Mouse (Mus musculus): ENCODE results near the gene Cdc42bpg. TPM values are rescaled to one million over a fixed set of nuclear protein-coding genes. Genes with fewer than 3 reads are reported as not detected.
"Not testable (repeated sequence)": the region's sequence is repeated elsewhere in the genome, so short reads cannot be mapped to it uniquely, and the experiment has no call there.

Gene Cdc42bpg
- polyA plus RNA-seq, 1 experiment from 2014 or later: 0.64 TPM

DNA sequence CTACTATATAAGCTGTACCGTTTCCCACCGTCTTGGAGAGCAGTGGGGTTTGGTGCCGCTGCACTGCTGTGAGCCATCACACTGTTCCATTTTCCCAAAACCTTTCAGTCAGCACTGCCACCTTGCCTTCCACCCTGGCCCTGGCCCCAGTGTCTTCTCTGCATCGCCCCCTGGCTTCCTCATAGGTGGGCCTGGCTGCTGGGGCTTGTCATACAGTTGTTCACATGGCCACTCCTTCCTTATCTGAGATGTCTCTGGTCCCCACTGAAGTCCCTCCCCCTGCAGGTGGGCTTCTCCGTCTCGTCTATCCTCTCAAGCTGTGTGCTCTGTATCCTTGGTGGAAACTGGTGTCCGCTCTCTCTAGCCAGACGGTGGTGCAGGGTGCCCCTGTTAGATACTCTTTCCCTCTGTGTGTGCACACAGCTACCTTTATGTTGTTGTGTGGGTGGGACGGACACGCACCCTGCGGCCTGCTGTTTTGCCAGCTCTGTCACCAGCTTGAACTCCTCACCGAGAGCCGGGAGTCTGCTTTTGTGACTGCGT is 16.5 kb upstream of the Cdc42bpg start:
- H3K4me2 ChIP-seq (ENCODE audit: low read depth, low read length): no peak overlapping the region
- no peak overlapping the region for H3K4me3 ChIP-seq (ENCODE audit: low read length)
- ATAC-seq (replicated peaks; ENCODE audit: extremely low read depth, insufficient read depth, low FRiP score): no peak
- no peaks in the 10 kb centered on the region for H3K36me3 ChIP-seq (ENCODE audit: control insufficient read depth, insufficient read depth)
- H3K4me1 ChIP-seq (ENCODE audit: control insufficient read depth, insufficient read depth, low read length): peaks cover 31% of the 10 kb centered on the region
- no peak overlapping the region for H3K9ac ChIP-seq (ENCODE audit: low read length)
- no peaks in the 10 kb centered on the region for H3K27me3 ChIP-seq (ENCODE audit: control insufficient read depth, insufficient read depth, low read length)
- 91% methylated on average over 14 of the region's 14 CpGs for WGBS
- no peak overlapping the region for H3K27ac ChIP-seq (ENCODE audit: low read length)
- H3K9me3 ChIP-seq (replicated peaks; ENCODE audit: control insufficient read depth, low read length): no peaks in the 10 kb centered on the region

DNA sequence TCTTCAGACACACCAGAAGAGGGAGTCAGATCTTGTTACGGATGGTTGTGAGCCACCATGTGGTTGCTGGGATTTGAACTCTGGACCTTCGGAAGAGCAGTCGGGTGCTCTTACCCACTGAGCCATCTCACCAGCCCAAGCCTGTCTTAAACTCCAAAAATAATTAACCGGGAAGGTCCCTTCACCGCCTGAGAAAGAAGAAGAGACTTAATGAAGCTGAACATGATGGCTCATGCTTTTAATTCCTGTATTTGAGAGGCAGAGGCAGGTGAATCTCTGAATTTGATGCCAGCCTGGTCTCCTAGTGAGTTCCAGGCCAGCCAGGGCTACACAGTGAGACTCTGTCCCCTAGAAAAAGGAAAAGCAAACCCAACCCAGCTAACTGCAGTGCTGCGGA is 15.5 kb upstream of the Cdc42bpg start:
- H3K36me3 ChIP-seq (ENCODE audit: control insufficient read depth, insufficient read depth); H3K4me3 ChIP-seq (ENCODE audit: low read length); H3K9me3 ChIP-seq (replicated peaks; ENCODE audit: control insufficient read depth, low read length); H3K9ac ChIP-seq (ENCODE audit: low read length); H3K4me2 ChIP-seq (ENCODE audit: low read depth, low read length); ATAC-seq (replicated peaks; ENCODE audit: extremely low read depth, insufficient read depth, low FRiP score); H3K27me3 ChIP-seq (ENCODE audit: control insufficient read depth, insufficient read depth, low read length): not testable (repeated sequence)
- WGBS: 97% methylated on average over 5 of the region's 6 CpGs
- Histone ChIP-seq H3K4me1 (ENCODE audit: control insufficient read depth, insufficient read depth, low read length) (peaks cover 21% of the 10 kb centered on the region), H3K27ac (ENCODE audit: low read length) (peak overlapping the region; percentile 37)

DNA sequence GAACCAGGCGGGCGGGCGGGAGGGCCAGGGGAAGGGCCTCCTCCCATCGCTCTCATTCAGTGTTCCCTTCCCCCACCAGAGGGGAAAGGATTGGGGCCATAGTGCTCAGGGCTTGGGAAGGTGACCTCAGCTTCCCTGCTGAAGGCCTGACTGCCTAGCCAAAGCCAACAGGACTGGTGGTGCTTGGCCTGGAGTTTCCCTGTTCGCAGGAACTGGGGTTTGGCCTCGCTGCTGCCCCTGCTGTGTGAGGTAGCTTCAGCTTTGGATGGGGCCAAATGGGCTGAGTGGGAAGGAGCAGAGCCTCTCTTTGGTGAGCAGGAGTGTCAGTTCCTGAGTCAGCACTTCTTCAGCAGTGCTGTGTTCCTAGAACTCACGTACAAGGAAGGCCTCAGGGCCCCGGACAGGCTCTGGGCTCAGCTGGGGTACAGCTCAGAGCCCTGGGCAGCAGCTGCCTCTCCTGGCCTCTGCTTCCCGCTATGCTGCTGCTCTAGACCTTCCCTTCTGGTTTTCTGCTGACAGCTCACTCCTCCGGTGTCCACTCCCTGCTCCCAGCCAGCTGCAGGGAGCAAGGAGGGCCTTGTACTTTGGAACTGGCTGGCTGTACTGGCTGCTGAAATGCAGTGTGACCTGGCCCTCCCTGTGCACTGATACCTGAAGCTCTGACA is 15.0 kb upstream of the Cdc42bpg start:
- Histone ChIP-seq H3K4me2 (ENCODE audit: low read depth, low read length) (no peak overlapping the region), H3K9me3 (replicated peaks; ENCODE audit: control insufficient read depth, low read length) (no peaks in the 10 kb centered on the region), H3K4me3 (ENCODE audit: low read length) (no peak overlapping the region), H3K27me3 (ENCODE audit: control insufficient read depth, insufficient read depth, low read length) (no peaks in the 10 kb centered on the region), H3K9ac (ENCODE audit: low read length) (peak overlapping the region; percentile 23; the same call in 1 of the 2 replicates), H3K36me3 (ENCODE audit: control insufficient read depth, insufficient read depth) (no peaks in the 10 kb centered on the region; the same call in 1 of the 2 replicates), H3K4me1 (ENCODE audit: control insufficient read depth, insufficient read depth, low read length) (peaks cover 16% of the 10 kb centered on the region), H3K27ac (ENCODE audit: low read length) (peak overlapping the region; percentile 37)
- ATAC-seq (replicated peaks; ENCODE audit: extremely low read depth, insufficient read depth, low FRiP score): peak; percentile 21; the same call in 1 of the 2 replicates
- WGBS: 65% methylated on average over 10 of the region's 10 CpGs

DNA sequence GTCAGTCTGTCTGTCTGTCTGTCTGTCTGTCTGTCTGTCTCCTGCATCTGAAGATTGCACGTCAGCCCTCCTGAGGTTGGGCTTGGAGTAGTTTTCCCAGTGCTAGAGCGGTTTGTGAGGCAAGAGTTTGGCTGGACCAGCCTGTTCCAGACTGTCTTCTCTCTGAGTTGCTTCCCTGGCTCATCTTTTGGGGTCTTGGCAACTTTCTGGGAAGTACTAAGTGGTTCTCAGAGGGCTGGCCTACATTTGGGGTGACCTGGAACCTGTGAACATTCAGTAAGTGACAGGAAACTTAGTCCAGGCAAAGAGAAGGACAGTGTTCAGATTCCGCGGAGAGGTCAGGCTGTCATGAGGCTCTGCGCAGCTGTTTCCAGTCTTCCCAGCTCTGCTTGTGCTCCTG is 14.0 kb upstream of the Cdc42bpg start:
- peaks cover 5% of the 10 kb centered on the region for H3K36me3 ChIP-seq (ENCODE audit: control insufficient read depth, insufficient read depth)

DNA sequence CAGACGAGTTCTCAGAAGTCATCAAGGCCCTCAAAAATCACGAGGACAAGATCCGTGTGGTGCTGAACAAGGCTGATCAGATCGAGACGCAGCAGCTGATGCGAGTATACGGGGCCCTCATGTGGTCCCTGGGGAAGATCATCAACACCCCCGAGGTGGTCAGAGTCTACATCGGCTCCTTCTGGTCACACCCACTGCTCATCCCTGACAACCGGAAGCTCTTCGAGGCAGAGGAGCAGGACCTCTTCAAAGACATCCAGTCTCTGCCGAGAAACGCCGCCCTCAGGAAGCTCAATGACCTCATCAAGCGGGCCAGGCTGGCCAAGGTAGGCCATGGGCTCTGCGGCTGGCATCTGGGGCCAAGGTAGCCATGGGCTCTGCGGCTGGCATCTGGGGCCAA is 12.0 kb upstream of the Cdc42bpg start:
- H3K4me2 ChIP-seq (ENCODE audit: low read depth, low read length): no peak overlapping the region
- H3K4me1 ChIP-seq (ENCODE audit: control insufficient read depth, insufficient read depth, low read length): peaks cover 4% of the 10 kb centered on the region
- ATAC-seq (replicated peaks; ENCODE audit: extremely low read depth, insufficient read depth, low FRiP score): no peak
- H3K27me3 ChIP-seq (ENCODE audit: control insufficient read depth, insufficient read depth, low read length): no peaks in the 10 kb centered on the region
- H3K9ac ChIP-seq (ENCODE audit: low read length): no peak overlapping the region
- WGBS: 91% methylated on average over 17 of the region's 17 CpGs
- H3K4me3 ChIP-seq (ENCODE audit: low read length): no peak overlapping the region
- no peaks in the 10 kb centered on the region for H3K9me3 ChIP-seq (replicated peaks; ENCODE audit: control insufficient read depth, low read length)
- no peak overlapping the region for H3K27ac ChIP-seq (ENCODE audit: low read length)
- peaks cover 20% of the 10 kb centered on the region for H3K36me3 ChIP-seq (ENCODE audit: control insufficient read depth, insufficient read depth)

More for the DNA sequence above, 14.0 kb upstream of the Cdc42bpg start:
- no peaks in the 10 kb centered on the region for H3K27me3 ChIP-seq (ENCODE audit: control insufficient read depth, insufficient read depth, low read length)
- no peak overlapping the region for H3K9ac ChIP-seq (ENCODE audit: low read length)
- H3K4me2 ChIP-seq (ENCODE audit: low read depth, low read length): no peak overlapping the region
- H3K4me3 ChIP-seq (ENCODE audit: low read length): no peak overlapping the region
- H3K9me3 ChIP-seq (replicated peaks; ENCODE audit: control insufficient read depth, low read length): no peaks in the 10 kb centered on the region
- no peak overlapping the region for H3K27ac ChIP-seq (ENCODE audit: low read length)
- 87% methylated on average over 5 of the region's 5 CpGs for WGBS
- H3K4me1 ChIP-seq (ENCODE audit: control insufficient read depth, insufficient read depth, low read length): peaks cover 6% of the 10 kb centered on the region
- no peak for ATAC-seq (replicated peaks; ENCODE audit: extremely low read depth, insufficient read depth, low FRiP score)

DNA sequence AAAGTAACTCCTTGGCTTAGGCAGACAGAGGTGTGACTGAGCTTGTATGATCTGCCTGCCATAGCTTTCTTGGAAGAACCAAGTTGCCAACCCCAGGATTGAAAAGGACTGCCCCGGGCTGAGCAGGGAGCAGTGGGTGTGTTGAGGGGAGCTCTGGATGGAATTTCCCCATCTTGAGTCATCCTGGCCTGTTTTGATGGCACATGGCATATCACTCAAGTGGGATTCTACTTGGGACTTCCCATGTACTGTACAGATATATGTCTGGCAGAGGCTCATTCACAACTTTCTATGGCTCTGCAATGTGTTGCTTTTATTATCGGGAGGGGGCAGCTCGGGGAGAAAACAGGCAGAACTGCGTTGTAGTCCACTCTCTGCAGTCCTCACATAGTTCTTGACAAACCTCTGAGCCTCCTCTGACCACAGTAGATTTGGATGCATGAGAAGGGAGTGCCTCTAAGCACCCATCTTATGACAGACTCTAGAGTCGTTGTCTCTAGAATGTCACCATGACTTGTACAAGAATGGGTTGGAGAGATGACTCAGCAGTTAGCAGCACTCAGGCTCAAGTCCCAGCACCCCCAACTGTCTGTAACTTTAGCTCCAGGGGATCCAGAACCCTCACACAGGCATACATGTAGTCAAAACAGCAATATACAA is 9.6 kb upstream of the Cdc42bpg start:
- Histone ChIP-seq H3K4me3 (ENCODE audit: low read length) (no peak overlapping the region), H3K9me3 (replicated peaks; ENCODE audit: control insufficient read depth, low read length) (no peaks in the 10 kb centered on the region), H3K4me1 (ENCODE audit: control insufficient read depth, insufficient read depth, low read length) (no peaks in the 10 kb centered on the region), H3K27ac (ENCODE audit: low read length) (no peak overlapping the region), H3K36me3 (ENCODE audit: control insufficient read depth, insufficient read depth) (peaks cover 20% of the 10 kb centered on the region), H3K4me2 (ENCODE audit: low read depth, low read length) (no peak overlapping the region), H3K9ac (ENCODE audit: low read length) (no peak overlapping the region), H3K27me3 (ENCODE audit: control insufficient read depth, insufficient read depth, low read length) (no peaks in the 10 kb centered on the region)
- 79% methylated on average over 5 of the region's 5 CpGs for whole genome bisulfite sequencing
- no peak for ATAC-seq (replicated peaks; ENCODE audit: extremely low read depth, insufficient read depth, low FRiP score)

DNA sequence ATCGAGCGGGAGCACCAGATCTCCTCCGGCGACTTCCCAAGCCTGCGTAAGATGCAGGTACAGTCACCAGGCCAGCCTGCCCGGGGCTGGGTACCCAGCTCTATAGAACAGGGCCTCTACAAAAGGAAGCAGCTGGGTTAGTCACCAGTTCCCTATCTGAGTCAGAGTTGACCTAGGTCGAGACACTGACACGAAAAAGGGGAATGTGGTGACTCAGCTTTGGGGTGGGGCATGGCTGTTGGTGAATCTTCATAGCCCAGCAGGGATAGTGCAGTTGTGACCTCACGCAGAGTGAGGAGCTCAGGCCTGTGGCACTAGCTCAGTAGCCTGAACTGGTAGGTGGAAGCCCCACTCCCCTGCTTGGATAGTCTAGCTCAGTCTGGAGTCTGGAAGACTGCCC is 8.6 kb upstream of the Cdc42bpg start:
- H3K27ac ChIP-seq (ENCODE audit: low read length): no peak overlapping the region
- H3K4me2 ChIP-seq (ENCODE audit: low read depth, low read length): no peak overlapping the region
- H3K4me3 ChIP-seq (ENCODE audit: low read length): no peak overlapping the region
- H3K4me1 ChIP-seq (ENCODE audit: control insufficient read depth, insufficient read depth, low read length): no peaks in the 10 kb centered on the region
- no peaks in the 10 kb centered on the region for H3K27me3 ChIP-seq (ENCODE audit: control insufficient read depth, insufficient read depth, low read length)
- no peak for ATAC-seq (replicated peaks; ENCODE audit: extremely low read depth, insufficient read depth, low FRiP score)
- no peaks in the 10 kb centered on the region for H3K9me3 ChIP-seq (replicated peaks; ENCODE audit: control insufficient read depth, low read length)
- H3K9ac ChIP-seq (ENCODE audit: low read length): no peak overlapping the region
- peaks cover 20% of the 10 kb centered on the region for H3K36me3 ChIP-seq (ENCODE audit: control insufficient read depth, insufficient read depth)
- 71% methylated on average over 9 of the region's 9 CpGs for WGBS

DNA sequence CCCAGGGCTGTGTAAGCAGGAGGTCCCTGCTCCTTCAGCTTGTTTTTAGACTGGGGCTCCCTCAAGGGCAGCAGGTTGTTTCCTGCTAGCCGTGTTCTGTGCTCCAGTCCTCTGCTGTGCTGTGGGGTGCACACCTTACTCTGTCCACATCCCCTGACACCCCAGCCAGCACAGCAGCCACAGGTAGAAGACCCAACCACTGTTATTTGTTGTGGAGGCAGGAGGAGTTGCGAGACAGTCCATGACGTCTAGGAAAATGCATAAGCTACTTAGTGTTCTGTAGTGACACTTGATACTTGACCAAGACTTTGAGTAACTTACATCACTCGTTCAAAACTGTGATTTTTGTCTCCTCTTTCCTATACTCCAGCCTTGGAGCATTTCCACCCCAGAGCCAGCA is 7.3 kb upstream of the Cdc42bpg start:
- Histone ChIP-seq H3K27ac (ENCODE audit: low read length) (peak overlapping the region; percentile 68), H3K4me2 (ENCODE audit: low read depth, low read length) (no peak overlapping the region)

More for the DNA sequence above, 7.3 kb upstream of the Cdc42bpg start:
- no peak for ATAC-seq (replicated peaks; ENCODE audit: extremely low read depth, insufficient read depth, low FRiP score)
- Histone ChIP-seq H3K4me1 (ENCODE audit: control insufficient read depth, insufficient read depth, low read length) (peaks cover 6% of the 10 kb centered on the region), H3K9ac (ENCODE audit: low read length) (no peak overlapping the region), H3K4me3 (ENCODE audit: low read length) (no peak overlapping the region), H3K27me3 (ENCODE audit: control insufficient read depth, insufficient read depth, low read length) (no peaks in the 10 kb centered on the region), H3K9me3 (replicated peaks; ENCODE audit: control insufficient read depth, low read length) (no peaks in the 10 kb centered on the region), H3K36me3 (ENCODE audit: control insufficient read depth, insufficient read depth) (peaks cover 20% of the 10 kb centered on the region)
- 71% methylated on average over 4 of the region's 4 CpGs for WGBS
